Mouse (Mus musculus) CD8-positive naive resting alpha-beta T cell, adult 2 months (primary cell): Measurements from ENCODE around the gene Ngef.

Experiments used
- DNase-seq, 2 experiments: peaks; one replicate each; pipeline ENCODE4 v3.0.0; 2022; ENCODE audit warnings: low read depth in 2 of 2, low spot score in 2 of 2

Ngef gene

GRCm38 (mm10) chr1:87573800-87574215 lies at the start of gene Ngef:
Gene Ngef (minus strand): TSS chr1:87573870.
- DNase-seq, result no peak

GRCm38 (mm10) chr1:87621858-87622279 lies 48.2 kb upstream of the Ngef start:
- DNase-seq, result no peak

GRCm38 (mm10) chr1:87621146-87621857 lies 47.6 kb upstream of the Ngef start:
- DNase-seq, result no peak

- DNase-seq, result no peak
These were observed 47.0 kb upstream of the Ngef start for GRCm38 (mm10) chr1:87620693-87621092.

- DNase-seq, result peak; percentile 45 to 48
These were observed 46.6 kb upstream of the Ngef start, which contains the start of gene Inpp5d for GRCm38 (mm10) chr1:87620211-87620668. Gene Inpp5d (plus strand): TSS chr1:87620312.

GRCm38 (mm10) chr1:87614576-87615295 lies 41.1 kb upstream of the Ngef start:
- DNase-seq, result no peak

GRCm38 (mm10) chr1:87608416-87609046 lies 34.9 kb upstream of the Ngef start:
- peak; percentile 66 to 79 for DNase-seq

GRCm38 (mm10) chr1:87607385-87608091 lies 33.9 kb upstream of the Ngef start:
- peak; percentile 48 to 61 for DNase-seq

GRCm38 (mm10) chr1:87605296-87605695 lies 31.6 kb upstream of the Ngef start:
- DNase-seq, result no peak

GRCm38 (mm10) chr1:87603389-87603788 lies 29.7 kb upstream of the Ngef start:
- DNase-seq, result no peak

GRCm38 (mm10) chr1:87601801-87602200 lies 28.1 kb upstream of the Ngef start:
- DNase-seq, result no peak

GRCm38 (mm10) chr1:87600533-87600932 lies 26.9 kb upstream of the Ngef start:
- no peak for DNase-seq

- no peak for DNase-seq
These were observed 21.0 kb upstream of the Ngef start for GRCm38 (mm10) chr1:87594671-87595070.

- DNase-seq, result no peak
These were observed 20.6 kb upstream of the Ngef start for GRCm38 (mm10) chr1:87594261-87594660.

GRCm38 (mm10) chr1:87589980-87590379 lies 16.3 kb upstream of the Ngef start:
- no peak for DNase-seq

GRCm38 (mm10) chr1:87589162-87589561 lies 15.5 kb upstream of the Ngef start:
- no peak for DNase-seq

GRCm38 (mm10) chr1:87580824-87581223 lies 7.2 kb upstream of the Ngef start:
- DNase-seq, result no peak

- no peak for DNase-seq
These were observed 5.3 kb upstream of the Ngef start for GRCm38 (mm10) chr1:87578965-87579364.

- no peak for DNase-seq
These were observed 1.1 kb upstream of the Ngef start for GRCm38 (mm10) chr1:87574785-87575184.

- no peak for DNase-seq
These were observed 683 bp upstream of the Ngef start for GRCm38 (mm10) chr1:87574353-87574752.

- DNase-seq, result no peak
These were observed 409 bp downstream of the Ngef start for GRCm38 (mm10) chr1:87573261-87573660.
